8 mouse cellular contexts compared by ENCODE assay signal in genomic region chr19:5743576-5743975, GRCm38 (mm10). TPM values are rescaled to one million over a fixed set of nuclear protein-coding genes. Genes with fewer than 3 reads are reported as not detected.
DNase-seq lines count a peak whose midpoint lies in the region; ATAC-seq and TF ChIP-seq lines count a peak whose summit lies in the region.
"Had no signal": no experiment of that assay in that cellular context is flagged by ENCODE, and none has a peak within 500 bp of the region (broad histone marks: within the 10 kb centered on the region; RNA-seq: fewer than 3 reads in every experiment).

No protein-coding gene starts in this region.

- H3K36me3 ChIP-seq in midbrain, embryonic 15.5 days (replicated peaks), result no peaks in the 10 kb centered on the region
- H3K36me3 ChIP-seq in midbrain, embryonic 14.5 days (ENCODE audit: control insufficient read depth, insufficient read depth, low read length), result no peaks in the 10 kb centered on the region
- no peaks in the 10 kb centered on the region for H3K36me3 ChIP-seq in kidney, adult 2 months (ENCODE audit: control insufficient read depth, insufficient read depth, low read length)

- no peak for DNase-seq in midbrain, embryonic 14.5 days
- DNase-seq in cerebellum, postnatal 14 days, result peak; percentile 66 to 76
- DNase-seq in kidney, adult 2 months, result peak; percentile 43
- no peak for DNase-seq in frontal cortex, postnatal 10 days (ENCODE audit: low spot score in 2 of 2)
- DNase-seq in layer of hippocampus, postnatal 25 days (ENCODE audit: extremely low spot score in 1 of 2, low spot score in 1 of 2), result no peak

- H3K9me3 ChIP-seq in midbrain, embryonic 15.5 days, result no peaks in the 10 kb centered on the region
- no peaks in the 10 kb centered on the region for H3K9me3 ChIP-seq in midbrain, embryonic 14.5 days (ENCODE audit: control insufficient read depth, low read length)

- no peak for TF ChIP-seq CTCF in kidney, adult 2 months (conservative IDR thresholded peaks at IDR 0.05; ENCODE audit: insufficient read depth, insufficient read length, low read depth, low read length)

- H3K27ac ChIP-seq in midbrain, embryonic 15.5 days, result no peak overlapping the region
- H3K27ac ChIP-seq in midbrain, embryonic 14.5 days (replicated peaks; ENCODE audit: low read depth, low read length), result no peak overlapping the region
- peak overlapping the region; percentile 33 for H3K27ac ChIP-seq in kidney, adult 2 months (ENCODE audit: insufficient read depth, low read depth, low read length)

- H3K4me2 ChIP-seq in midbrain, embryonic 15.5 days, result peak overlapping the region; percentile 89; the same call in 1 of the 2 replicates
- no peak overlapping the region; the same call in 1 of the 2 replicates for H3K4me2 ChIP-seq in midbrain, embryonic 14.5 days (ENCODE audit: low read length)

- H3K9ac ChIP-seq in midbrain, embryonic 15.5 days, result no peak overlapping the region
- no peak overlapping the region for H3K9ac ChIP-seq in midbrain, embryonic 14.5 days (replicated peaks; ENCODE audit: low read length)

- H3K4me1 ChIP-seq in midbrain, embryonic 15.5 days, result peaks cover 37% of the 10 kb centered on the region
- peaks cover 36% of the 10 kb centered on the region for H3K4me1 ChIP-seq in midbrain, embryonic 14.5 days (ENCODE audit: control insufficient read depth, insufficient read depth, low read length)
- H3K4me1 ChIP-seq in kidney, adult 2 months (ENCODE audit: control insufficient read depth, insufficient read depth, low read length), result 0 out of 2 replicates have a peak, but pooled peaks cover 3% of the 10 kb centered on the region

- H3K27me3 ChIP-seq in midbrain, embryonic 15.5 days (replicated peaks), result peaks cover 20% of the 10 kb centered on the region
- peaks cover 27% of the 10 kb centered on the region; the same call in 1 of the 2 replicates for H3K27me3 ChIP-seq in midbrain, embryonic 14.5 days (ENCODE audit: control insufficient read depth, insufficient read depth, low read length)
- H3K27me3 ChIP-seq in kidney, adult 2 months (replicated peaks; ENCODE audit: control insufficient read depth, insufficient read depth, low read length), result no peaks in the 10 kb centered on the region

- no peak for TF ChIP-seq POLR2A in kidney, adult 2 months (IDR thresholded peaks at IDR 0.05; ENCODE audit: low read depth, low read length)

- ATAC-seq in midbrain, embryonic 15.5 days (replicated peaks), result no peak
- ATAC-seq in midbrain, embryonic 14.5 days (ENCODE audit: low FRiP score, low TSS enrichment), result no peak
- ATAC-seq in frontal cortex, adult (ENCODE audit: low TSS enrichment), result no peak

- no peak overlapping the region for H3K4me3 ChIP-seq in midbrain, embryonic 15.5 days
- H3K4me3 ChIP-seq in midbrain, embryonic 14.5 days (replicated peaks; ENCODE audit: low read depth, low read length), result no peak overlapping the region
- H3K4me3 ChIP-seq in kidney, adult 2 months (ENCODE audit: insufficient read depth, low read depth, low read length), result no peak overlapping the region

- 65% methylated on average over 5 of the region's 5 CpGs for WGBS in midbrain, embryonic 15.5 days
- WGBS in midbrain, embryonic 14.5 days, result 60% methylated on average over 5 of the region's 5 CpGs
- WGBS in kidney, adult 2 months, result 54% methylated on average over 5 of the region's 5 CpGs

RNA-seq across cellular contexts. Expression of gene Ltbp3, which starts 2.9 kb away (rescaled TPM):
- 8.2 and 12.6 TPM in 2 replicates for polyA plus RNA-seq in midbrain, embryonic 15.5 days (2015; fragmentation: Nextera tagmentation; extraction: Ambion mirVana)
- 10.1 and 10.5 TPM in 2 replicates for polyA plus RNA-seq in midbrain, embryonic 14.5 days (2014; fragmentation: Nextera tagmentation; extraction: Ambion mirVana)
- polyA plus RNA-seq in kidney, adult 2 months (2012; rRNA removed), result 52.8 and 61.8 TPM in 2 replicates
- 10 to 100 TPM; 23.8 to 26.8 TPM for total RNA-seq in layer of hippocampus, postnatal 25 days (2021)

RNA-seq across cellular contexts. Expression of gene Fam89b, which starts 14.1 kb away (rescaled TPM):
- 158 and 165 TPM in 2 replicates for polyA plus RNA-seq in midbrain, embryonic 15.5 days (2015; fragmentation: Nextera tagmentation; extraction: Ambion mirVana)
- polyA plus RNA-seq in midbrain, embryonic 14.5 days (2014; fragmentation: Nextera tagmentation; extraction: Ambion mirVana), result 154 and 169 TPM in 2 replicates
- polyA plus RNA-seq in kidney, adult 2 months (2012; rRNA removed), result 93.8 and 122 TPM in 2 replicates
- 10 to 100 TPM; 29.3 to 32.9 TPM for total RNA-seq in layer of hippocampus, postnatal 25 days (2021)

RNA-seq across cellular contexts. Expression of gene Ehbp1l1, which starts 17.5 kb away (rescaled TPM):
- 23.7 and 25.5 TPM in 2 replicates for polyA plus RNA-seq in midbrain, embryonic 15.5 days (2015; fragmentation: Nextera tagmentation; extraction: Ambion mirVana)
- 12.4 and 14.3 TPM in 2 replicates for polyA plus RNA-seq in midbrain, embryonic 14.5 days (2014; fragmentation: Nextera tagmentation; extraction: Ambion mirVana)
- 19.3 and 20.1 TPM in 2 replicates for polyA plus RNA-seq in kidney, adult 2 months (2012; rRNA removed)
- total RNA-seq in layer of hippocampus, postnatal 25 days (2021), result 10 to 100 TPM; 14.6 to 17.2 TPM

RNA-seq across cellular contexts. Expression of gene Scyl1, which starts 27.6 kb away (rescaled TPM):
- 87.6 and 94.7 TPM in 2 replicates for polyA plus RNA-seq in midbrain, embryonic 15.5 days (2015; fragmentation: Nextera tagmentation; extraction: Ambion mirVana)
- polyA plus RNA-seq in midbrain, embryonic 14.5 days (2014; fragmentation: Nextera tagmentation; extraction: Ambion mirVana), result 73.5 and 78.2 TPM in 2 replicates
- polyA plus RNA-seq in kidney, adult 2 months (2012; rRNA removed), result 107 and 134 TPM in 2 replicates
- 10 to 100 TPM; 68.6 to 71.8 TPM for total RNA-seq in layer of hippocampus, postnatal 25 days (2021)

RNA-seq across cellular contexts. Expression of gene Kcnk7, which starts 39.4 kb away (rescaled TPM):
- polyA plus RNA-seq in midbrain, embryonic 15.5 days (2015; fragmentation: Nextera tagmentation; extraction: Ambion mirVana), result 0.19 and 0.28 TPM in 2 replicates
- polyA plus RNA-seq in midbrain, embryonic 14.5 days (2014; fragmentation: Nextera tagmentation; extraction: Ambion mirVana), result 0.21 and 0.28 TPM in 2 replicates
- polyA plus RNA-seq in kidney, adult 2 months (2012; rRNA removed), result 0.08 and 0.13 TPM in 2 replicates
- total RNA-seq in layer of hippocampus, postnatal 25 days (2021), result not detected
- polyA plus RNA-seq: limb, embryonic 11.5 days had no signal

Comparison
In these comparisons a context has a peak if more than half of its experiments do, and no peak if none do; other contexts are left out.
1. DNase-seq: peak in cerebellum, postnatal 14 days (2 of 2) and kidney, adult 2 months (single experiment); none in midbrain, embryonic 14.5 days (single experiment), frontal cortex, postnatal 10 days (0 of 2) and layer of hippocampus, postnatal 25 days (0 of 2).